Mouse (Mus musculus) midbrain, embryonic 14.5 days (tissue): ENCODE results near the gene Kcnh8. TPM values are rescaled to one million over a fixed set of nuclear protein-coding genes. Genes with fewer than 3 reads are reported as not detected.
A peak's percentile ranks its signal among the peaks of the same experiment; 100 is the strongest.

ENCODE experiments used
- ATAC-seq: fragments of 200-750 bp; cut with Nextera tagmentation; 2 replicates; pipeline ENCODE4 v1.8.0; 2017; ENCODE audit warnings: moderate number of reproducible peaks, moderate library complexity; ENCODE audit not compliant: low FRiP score, low TSS enrichment
- DNase-seq: peaks from one replicate; pipeline ENCODE4 v3.0.0-alpha.2; 2015
- H3K27ac ChIP-seq: fragments of 300-500 bp; sonication (generic); replicated peaks from 2 replicates; pipeline ENCODE4 v1.5.1; 2014; ENCODE audit warnings: mild to moderate bottlenecking, low read depth, low read length, moderate library complexity
- H3K27me3 ChIP-seq: fragments of 300-500 bp; sonication (generic); 2 replicates; pipeline ENCODE4 v1.6.1; 2014; ENCODE audit warnings: low read length, control low read depth, mixed read lengths; ENCODE audit not compliant: control insufficient read depth, insufficient read depth
- H3K36me3 ChIP-seq: fragments of 300-500 bp; sonication (generic); 2 replicates; pipeline ENCODE4 v1.6.1; 2014; ENCODE audit warnings: low read length, control low read depth; ENCODE audit not compliant: control insufficient read depth, insufficient read depth
- H3K4me1 ChIP-seq: fragments of 300-500 bp; sonication (generic); 2 replicates; pipeline ENCODE4 v1.6.1; 2014; ENCODE audit warnings: mild to moderate bottlenecking, antibody characterized with exemption, low read length, control low read depth; ENCODE audit not compliant: control insufficient read depth, insufficient read depth
- H3K4me2 ChIP-seq: fragments of 300-500 bp; sonication (generic); 2 replicates; pipeline ENCODE4 v1.6.1; 2014; ENCODE audit warnings: mild to moderate bottlenecking, low read length, moderate library complexity
- H3K4me3 ChIP-seq: fragments of 300-500 bp; sonication (generic); replicated peaks from 2 replicates; pipeline ENCODE4 v1.5.1; 2014; ENCODE audit warnings: low read depth, low read length
- H3K9ac ChIP-seq: fragments of 300-500 bp; sonication (generic); replicated peaks from 2 replicates; pipeline ENCODE4 v1.6.1; 2014; ENCODE audit warnings: mild to moderate bottlenecking, low read length, moderate library complexity
- H3K9me3 ChIP-seq: fragments of 300-500 bp; sonication (generic); 2 replicates; pipeline ENCODE4 v1.6.1; 2016; ENCODE audit warnings: low read length, control low read depth, mixed read lengths; ENCODE audit not compliant: control insufficient read depth
- WGBS: fragments of 180-500 bp; shearing (Covaris S2); extraction: QIAGEN DNeasy Blood & Tissue Kit; methylation state at CpG from one replicate; pipeline ENCODE4 v1.1.7; 2014; 5-methylcytosine and 5-hydroxymethylcytosine counted together
- polyA plus RNA-seq: library from polyadenylated mRNA; unstranded; fragments of >200 nt; fragmentation: Nextera tagmentation; extraction: Ambion mirVana; gene quantifications from 2 replicates; pipeline ENCODE4 v1.2.1, GENCODE M21; 2014

The Kcnh8 gene
- polyA plus RNA-seq, 1 experiment from 2014 or later, result 6.5 TPM

GRCm38 (mm10) chr17:52738436-52738835 lies 135.9 kb downstream of the Kcnh8 start:
- Histone ChIP-seq H3K4me3 (no peak overlapping the region), H3K4me2 (no peak overlapping the region), H3K9ac (no peak overlapping the region), H3K27me3 (no peaks in the 10 kb centered on the region), H3K4me1 (no peaks in the 10 kb centered on the region), H3K9me3 (no peaks in the 10 kb centered on the region), H3K36me3 (no peaks in the 10 kb centered on the region), H3K27ac (no peak overlapping the region)
- DNase-seq (no peak), ATAC-seq (no peak)

GRCm38 (mm10) chr17:52788151-52788550 lies 185.6 kb downstream of the Kcnh8 start:
- H3K27me3 ChIP-seq, result no peaks in the 10 kb centered on the region
- H3K4me1 ChIP-seq, result no peaks in the 10 kb centered on the region
- H3K27ac ChIP-seq, result no peak overlapping the region
- no peak overlapping the region for H3K4me2 ChIP-seq
- no peak overlapping the region for H3K4me3 ChIP-seq
- H3K36me3 ChIP-seq, result no peaks in the 10 kb centered on the region
- ATAC-seq (no peak), DNase-seq (peak; percentile 2)
- 91% methylated on average over 3 of the region's 3 CpGs for WGBS
- H3K9ac ChIP-seq, result no peak overlapping the region
- no peaks in the 10 kb centered on the region for H3K9me3 ChIP-seq

- Histone ChIP-seq H3K9ac (no peak overlapping the region), H3K27me3 (no peaks in the 10 kb centered on the region), H3K9me3 (no peaks in the 10 kb centered on the region), H3K27ac (no peak overlapping the region), H3K4me3 (no peak overlapping the region), H3K4me2 (no peak overlapping the region), H3K36me3 (no peaks in the 10 kb centered on the region), H3K4me1 (no peaks in the 10 kb centered on the region)
- ATAC-seq, result no peak
- WGBS, result 63% methylated on average over 6 of the region's 6 CpGs
- no peak for DNase-seq
These were observed 202.0 kb downstream of the Kcnh8 start for GRCm38 (mm10) chr17:52804463-52804862.

- no peak for ATAC-seq
- H3K4me1 ChIP-seq, result no peaks in the 10 kb centered on the region
- H3K4me2 ChIP-seq, result no peak overlapping the region
- H3K27me3 ChIP-seq, result no peaks in the 10 kb centered on the region
- H3K9me3 ChIP-seq, result no peaks in the 10 kb centered on the region
- no peak for DNase-seq
- 73% methylated on average over 1 of the region's 1 CpGs for WGBS
- no peaks in the 10 kb centered on the region for H3K36me3 ChIP-seq
- H3K9ac ChIP-seq, result no peak overlapping the region
- no peak overlapping the region for H3K27ac ChIP-seq
- H3K4me3 ChIP-seq, result no peak overlapping the region
These were observed 208.3 kb downstream of the Kcnh8 start for GRCm38 (mm10) chr17:52810773-52811172.

GRCm38 (mm10) chr17:52819007-52819406 lies 216.5 kb downstream of the Kcnh8 start:
- no peaks in the 10 kb centered on the region for H3K36me3 ChIP-seq
- H3K4me1 ChIP-seq, result no peaks in the 10 kb centered on the region
- no peak overlapping the region for H3K4me3 ChIP-seq
- H3K4me2 ChIP-seq, result no peak overlapping the region
- no peak overlapping the region for H3K9ac ChIP-seq
- no peaks in the 10 kb centered on the region for H3K27me3 ChIP-seq
- H3K27ac ChIP-seq, result no peak overlapping the region
- DNase-seq, result no peak
- no peak for ATAC-seq
- no peaks in the 10 kb centered on the region for H3K9me3 ChIP-seq
- 83% methylated on average over 1 of the region's 1 CpGs for WGBS

- H3K4me2 ChIP-seq, result no peak overlapping the region
- no peak for DNase-seq
- 93% methylated on average over 4 of the region's 4 CpGs for WGBS
- no peak; the same call in 1 of the 2 replicates for ATAC-seq
- no peaks in the 10 kb centered on the region for H3K9me3 ChIP-seq
- no peaks in the 10 kb centered on the region for H3K27me3 ChIP-seq
- H3K9ac ChIP-seq, result no peak overlapping the region
- no peaks in the 10 kb centered on the region for H3K36me3 ChIP-seq
- no peak overlapping the region for H3K4me3 ChIP-seq
- no peak overlapping the region for H3K27ac ChIP-seq
- H3K4me1 ChIP-seq, result no peaks in the 10 kb centered on the region
These were observed 227.2 kb downstream of the Kcnh8 start for GRCm38 (mm10) chr17:52829678-52830077.

- WGBS, result 89% methylated on average over 3 of the region's 3 CpGs
- DNase-seq (no peak), ATAC-seq (no peak)
- Histone ChIP-seq H3K4me2 (no peak overlapping the region), H3K36me3 (no peaks in the 10 kb centered on the region), H3K27ac (no peak overlapping the region), H3K4me1 (no peaks in the 10 kb centered on the region), H3K4me3 (no peak overlapping the region), H3K9ac (no peak overlapping the region), H3K27me3 (no peaks in the 10 kb centered on the region), H3K9me3 (no peaks in the 10 kb centered on the region)
These were observed 270.7 kb downstream of the Kcnh8 start for GRCm38 (mm10) chr17:52873195-52873594.

- Histone ChIP-seq H3K4me3 (no peak overlapping the region), H3K4me2 (no peak overlapping the region), H3K27ac (no peak overlapping the region), H3K4me1 (no peaks in the 10 kb centered on the region), H3K36me3 (no peaks in the 10 kb centered on the region), H3K27me3 (no peaks in the 10 kb centered on the region), H3K9me3 (no peaks in the 10 kb centered on the region), H3K9ac (no peak overlapping the region)
- no peak for ATAC-seq
- no peak for DNase-seq
- 37% methylated on average over 1 of the region's 1 CpGs for WGBS
These were observed 276.5 kb downstream of the Kcnh8 start for GRCm38 (mm10) chr17:52878964-52879363.

- no peaks in the 10 kb centered on the region for H3K27me3 ChIP-seq
- H3K4me2 ChIP-seq, result no peak overlapping the region
- WGBS, result 82% methylated on average over 2 of the region's 2 CpGs
- no peaks in the 10 kb centered on the region for H3K4me1 ChIP-seq
- H3K27ac ChIP-seq, result no peak overlapping the region
- no peak overlapping the region for H3K4me3 ChIP-seq
- ATAC-seq, result no peak
- H3K36me3 ChIP-seq, result no peaks in the 10 kb centered on the region
- no peak overlapping the region for H3K9ac ChIP-seq
- DNase-seq, result no peak
- no peaks in the 10 kb centered on the region for H3K9me3 ChIP-seq
These were observed 277.5 kb downstream of the Kcnh8 start for GRCm38 (mm10) chr17:52880051-52880450.
